Mouse (Mus musculus): ENCODE results near the gene Fth1. TPM values are rescaled to one million over a fixed set of nuclear protein-coding genes. Genes with fewer than 3 reads are reported as not detected.
A peak's percentile ranks its signal among the peaks of the same experiment; 100 is the strongest.

The Fth1 gene
- polyA plus RNA-seq, 1 experiment, result 606 TPM

- Histone ChIP-seq H3K36me3 (ENCODE audit: control insufficient read depth, insufficient read depth, low read length, poor library complexity, severe bottlenecking) (no peaks in the 10 kb centered on the region), H3K4me3 (ENCODE audit: low read depth, low read length) (peak overlapping the region; percentile 65), H3K27ac (ENCODE audit: insufficient read depth, low read length) (no peak overlapping the region), H3K9ac (ENCODE audit: low read depth, poor library complexity, severe bottlenecking) (peak overlapping the region; percentile 3), H3K9me3 (replicated peaks; ENCODE audit: control insufficient read depth, insufficient read depth, low read length, poor library complexity, severe bottlenecking) (no peaks in the 10 kb centered on the region), H3K4me1 (ENCODE audit: control insufficient read depth, insufficient read depth, low read length) (no peaks in the 10 kb centered on the region), H3K27me3 (ENCODE audit: control insufficient read depth, insufficient read depth, low read length, poor library complexity, severe bottlenecking) (no peaks in the 10 kb centered on the region)
- TF ChIP-seq POLR2A (IDR thresholded peaks at IDR 0.05; ENCODE audit: insufficient read depth, low read length) (no peak), EP300 (IDR thresholded peaks at IDR 0.05; ENCODE audit: insufficient read depth, low read depth, low read length) (no peak), CTCF (IDR thresholded peaks at IDR 0.05; ENCODE audit: low read depth, low read length) (no peak)
Observed at GRCm38 (mm10) chr19:9992011-9992958, 11.9 kb downstream of the Fth1 start.

DNA sequence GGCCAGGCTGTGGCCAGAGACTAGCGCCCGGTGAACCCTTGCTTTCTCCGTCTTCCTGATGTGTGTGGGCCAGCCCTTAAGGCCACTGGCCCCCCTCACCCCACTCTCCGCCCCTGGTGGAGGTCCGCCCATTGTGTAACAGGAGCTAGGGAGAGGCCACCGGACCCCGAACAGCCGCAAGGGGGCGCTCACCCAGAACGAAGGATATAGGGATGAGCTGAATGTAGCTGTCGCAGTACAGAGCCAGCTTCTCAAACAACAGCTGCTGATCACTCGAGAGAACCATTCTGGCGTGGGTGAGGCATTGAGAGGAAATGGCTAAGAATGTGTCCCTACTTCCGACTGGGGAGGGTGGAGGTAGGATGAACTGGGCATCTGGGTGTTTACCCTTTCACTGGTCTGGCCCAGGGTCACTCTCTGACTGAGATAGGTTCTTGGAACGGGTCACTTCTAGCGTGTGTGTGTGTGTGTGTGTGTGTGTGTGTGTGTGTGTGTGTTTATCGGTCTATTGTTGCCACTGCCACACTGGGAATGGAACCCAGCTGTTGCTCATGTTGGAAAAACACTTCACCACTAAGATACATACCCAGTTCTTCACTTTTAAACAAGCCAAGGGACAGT lies 12.7 kb downstream of the Fth1 start:
- Histone ChIP-seq H3K36me3 (ENCODE audit: control insufficient read depth, insufficient read depth, low read length, poor library complexity, severe bottlenecking) (no peaks in the 10 kb centered on the region), H3K27me3 (ENCODE audit: control insufficient read depth, insufficient read depth, low read length, poor library complexity, severe bottlenecking) (no peaks in the 10 kb centered on the region), H3K27ac (ENCODE audit: insufficient read depth, low read length) (no peak overlapping the region), H3K4me1 (ENCODE audit: control insufficient read depth, insufficient read depth, low read length) (no peaks in the 10 kb centered on the region), H3K4me3 (ENCODE audit: low read depth, low read length) (peak overlapping the region; percentile 65), H3K9me3 (replicated peaks; ENCODE audit: control insufficient read depth, insufficient read depth, low read length, poor library complexity, severe bottlenecking) (no peaks in the 10 kb centered on the region), H3K9ac (ENCODE audit: low read depth, poor library complexity, severe bottlenecking) (peak overlapping the region; percentile 3)
- TF ChIP-seq EP300 (IDR thresholded peaks at IDR 0.05; ENCODE audit: insufficient read depth, low read depth, low read length) (no peak), CTCF (IDR thresholded peaks at IDR 0.05; ENCODE audit: low read depth, low read length) (peak; percentile 87)

DNA sequence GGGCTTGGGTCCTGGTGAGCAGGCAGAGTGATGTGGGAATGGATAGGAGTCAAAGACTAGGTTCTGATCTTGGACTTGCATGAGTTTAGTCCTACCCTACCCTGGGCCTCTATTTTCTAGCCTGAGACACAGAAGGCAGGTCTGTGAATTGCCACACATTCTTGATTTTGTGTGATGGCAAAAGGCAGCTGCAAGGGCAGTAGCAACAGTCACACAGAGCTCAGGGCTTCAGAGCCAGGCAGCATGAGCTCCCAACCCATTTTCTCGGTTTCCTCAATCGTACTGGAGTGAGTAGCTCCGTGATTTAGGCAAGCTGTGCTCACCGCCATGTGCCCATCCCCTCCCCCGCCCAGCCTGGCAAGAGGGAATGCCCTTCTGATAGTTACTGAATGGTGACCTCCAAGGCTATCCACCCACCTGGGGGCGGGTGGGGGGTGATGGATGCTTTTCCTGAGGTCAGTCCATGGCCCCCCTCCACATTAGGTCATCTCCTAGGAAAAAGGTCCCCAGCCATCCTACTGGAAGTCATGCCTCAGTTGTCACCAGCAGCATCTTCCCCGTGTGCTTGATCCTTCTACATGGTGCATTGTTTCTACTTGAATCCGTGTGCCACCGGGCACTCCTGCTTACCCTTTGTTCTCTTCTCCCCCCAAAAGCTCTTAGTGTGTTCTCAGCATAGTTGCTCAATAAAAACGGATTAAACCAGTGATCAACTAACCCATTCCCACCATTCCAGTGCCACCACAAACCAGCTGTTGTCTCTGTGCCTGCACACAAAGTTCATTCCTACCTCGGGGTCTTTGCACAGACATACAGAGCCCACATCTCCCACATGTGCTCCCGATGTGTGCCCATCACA lies 17.0 kb downstream of the Fth1 start:
- Histone ChIP-seq H3K27ac (ENCODE audit: insufficient read depth, low read length) (no peak overlapping the region), H3K9ac (ENCODE audit: low read depth, poor library complexity, severe bottlenecking) (no peak overlapping the region), H3K36me3 (ENCODE audit: control insufficient read depth, insufficient read depth, low read length, poor library complexity, severe bottlenecking) (no peaks in the 10 kb centered on the region), H3K4me3 (ENCODE audit: low read depth, low read length) (no peak overlapping the region), H3K9me3 (replicated peaks; ENCODE audit: control insufficient read depth, insufficient read depth, low read length, poor library complexity, severe bottlenecking) (no peaks in the 10 kb centered on the region), H3K4me1 (ENCODE audit: control insufficient read depth, insufficient read depth, low read length) (no peaks in the 10 kb centered on the region), H3K27me3 (ENCODE audit: control insufficient read depth, insufficient read depth, low read length, poor library complexity, severe bottlenecking) (no peaks in the 10 kb centered on the region)
- TF ChIP-seq EP300 (IDR thresholded peaks at IDR 0.05; ENCODE audit: insufficient read depth, low read depth, low read length), result no peak
- TF ChIP-seq CTCF (IDR thresholded peaks at IDR 0.05; ENCODE audit: low read depth, low read length), result no peak
- no peak for TF ChIP-seq POLR2A (IDR thresholded peaks at IDR 0.05; ENCODE audit: insufficient read depth, low read length)

DNA sequence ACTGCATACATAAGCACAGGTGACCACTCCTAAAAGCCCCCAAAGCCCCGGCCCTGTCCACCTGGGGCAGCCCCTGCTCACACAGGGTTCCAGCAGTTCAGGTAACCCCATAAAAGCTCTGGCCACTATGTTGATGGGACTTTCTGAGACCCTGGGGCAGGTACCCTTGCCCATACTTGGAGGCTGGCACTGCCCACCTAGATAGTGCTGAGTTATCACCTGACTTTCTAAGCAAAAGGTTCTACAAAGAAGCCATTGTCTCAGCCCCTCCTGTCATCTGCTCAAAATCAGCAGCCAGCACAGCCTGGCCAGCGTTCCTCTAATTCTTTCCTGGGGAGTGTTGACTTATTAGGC lies 17.6 kb downstream of the Fth1 start:
- no peak overlapping the region for H3K4me3 ChIP-seq (ENCODE audit: low read depth, low read length)

GRCm38 (mm10) chr19:9998736-9999486 lies 18.5 kb downstream of the Fth1 start:
- Histone ChIP-seq H3K9ac (ENCODE audit: low read depth, poor library complexity, severe bottlenecking) (no peak overlapping the region), H3K4me3 (ENCODE audit: low read depth, low read length) (no peak overlapping the region), H3K36me3 (ENCODE audit: control insufficient read depth, insufficient read depth, low read length, poor library complexity, severe bottlenecking) (no peaks in the 10 kb centered on the region), H3K27ac (ENCODE audit: insufficient read depth, low read length) (no peak overlapping the region), H3K27me3 (ENCODE audit: control insufficient read depth, insufficient read depth, low read length, poor library complexity, severe bottlenecking) (no peaks in the 10 kb centered on the region), H3K9me3 (replicated peaks; ENCODE audit: control insufficient read depth, insufficient read depth, low read length, poor library complexity, severe bottlenecking) (no peaks in the 10 kb centered on the region), H3K4me1 (ENCODE audit: control insufficient read depth, insufficient read depth, low read length) (no peaks in the 10 kb centered on the region)
- TF ChIP-seq POLR2A (IDR thresholded peaks at IDR 0.05; ENCODE audit: insufficient read depth, low read length) (no peak), CTCF (IDR thresholded peaks at IDR 0.05; ENCODE audit: low read depth, low read length) (no peak), EP300 (IDR thresholded peaks at IDR 0.05; ENCODE audit: insufficient read depth, low read depth, low read length) (no peak)

More for the DNA sequence above, 17.6 kb downstream of the Fth1 start:
- H3K27ac ChIP-seq (ENCODE audit: insufficient read depth, low read length), result no peak overlapping the region
- H3K27me3 ChIP-seq (ENCODE audit: control insufficient read depth, insufficient read depth, low read length, poor library complexity, severe bottlenecking), result no peaks in the 10 kb centered on the region
- no peaks in the 10 kb centered on the region for H3K36me3 ChIP-seq (ENCODE audit: control insufficient read depth, insufficient read depth, low read length, poor library complexity, severe bottlenecking)
- no peak overlapping the region for H3K9ac ChIP-seq (ENCODE audit: low read depth, poor library complexity, severe bottlenecking)
- no peaks in the 10 kb centered on the region for H3K9me3 ChIP-seq (replicated peaks; ENCODE audit: control insufficient read depth, insufficient read depth, low read length, poor library complexity, severe bottlenecking)
- TF ChIP-seq EP300 (IDR thresholded peaks at IDR 0.05; ENCODE audit: insufficient read depth, low read depth, low read length), result no peak
- TF ChIP-seq POLR2A (IDR thresholded peaks at IDR 0.05; ENCODE audit: insufficient read depth, low read length), result no peak
- no peak for TF ChIP-seq CTCF (IDR thresholded peaks at IDR 0.05; ENCODE audit: low read depth, low read length)
- no peaks in the 10 kb centered on the region for H3K4me1 ChIP-seq (ENCODE audit: control insufficient read depth, insufficient read depth, low read length)

Measured in ES-Bruce4 (cell line).